Mouse (Mus musculus) forebrain, embryonic 11.5 days (tissue): ENCODE measurements at regions not wholly inside any gene's neighbourhood (a gene's known extent, or its start where the extent isn't known, plus 50 kb on each side); places are given as distances from the start of the nearest gene placed in this dataset.

ENCODE experiments used
- ATAC-seq: fragments of 200-750 bp; cut with Nextera tagmentation; replicated peaks from 2 replicates; pipeline ENCODE4 v1.8.0; 2017; ENCODE audit warnings: moderate TSS enrichment; ENCODE audit not compliant: low FRiP score
- DNase-seq: peaks from one replicate; pipeline ENCODE4 v3.0.0-alpha.2; 2017; ENCODE audit warnings: low spot score
- H3K27ac ChIP-seq: fragments of 300-500 bp; sonication (generic); 2 replicates; pipeline ENCODE4 v1.5.1; 2014; ENCODE audit warnings: low read depth, low read length
- H3K27me3 ChIP-seq: fragments of 300-500 bp; sonication (generic); 2 replicates; pipeline ENCODE4 v1.6.1; 2014; ENCODE audit warnings: mild to moderate bottlenecking, low read length, mixed read lengths; ENCODE audit not compliant: control insufficient read depth, insufficient read depth
- H3K36me3 ChIP-seq: fragments of 300-500 bp; sonication (generic); 2 replicates; pipeline ENCODE4 v1.6.1; 2014; ENCODE audit warnings: mild to moderate bottlenecking, low read length, moderate library complexity, mixed read lengths; ENCODE audit not compliant: control insufficient read depth, insufficient read depth
- H3K4me1 ChIP-seq: fragments of 300-500 bp; sonication (generic); replicated peaks from 2 replicates; pipeline ENCODE4 v1.6.1; 2014; ENCODE audit warnings: low read length, mixed read lengths; ENCODE audit not compliant: control insufficient read depth, insufficient read depth
- H3K4me2 ChIP-seq: fragments of 300-500 bp; sonication (generic); 2 replicates; pipeline ENCODE4 v1.6.1; 2014; ENCODE audit warnings: low read depth, mild to moderate bottlenecking, low read length, moderate library complexity, mixed read lengths; ENCODE audit not compliant: severe bottlenecking
- H3K4me3 ChIP-seq: fragments of 300-500 bp; sonication (generic); 2 replicates; pipeline ENCODE4 v1.5.1; 2014; ENCODE audit warnings: low read depth, low read length
- H3K9ac ChIP-seq: fragments of 300-500 bp; sonication (generic); 2 replicates; pipeline ENCODE4 v1.6.1; 2014; ENCODE audit warnings: low read length
- H3K9me3 ChIP-seq: fragments of 300-500 bp; sonication (generic); 2 replicates; pipeline ENCODE4 v1.6.1; 2016; ENCODE audit warnings: low read length, mixed read lengths; ENCODE audit not compliant: control insufficient read depth
- WGBS: fragments of 180-500 bp; shearing (Covaris S2); extraction: QIAGEN DNeasy Blood & Tissue Kit; methylation state at CpG from one replicate; pipeline ENCODE4 v1.1.7; 2014; 5-methylcytosine and 5-hydroxymethylcytosine counted together

GRCm38 (mm10) chr3:58231746-58232145, 182.8 kb upstream of the Tsc22d2 start:
- DNase-seq (no peak), ATAC-seq (no peak)
- H3K4me3 ChIP-seq, result no peak overlapping the region
- H3K4me1 ChIP-seq, result no peaks in the 10 kb centered on the region
- no peak overlapping the region for H3K4me2 ChIP-seq
- H3K9ac ChIP-seq, result no peak overlapping the region
- no peaks in the 10 kb centered on the region for H3K27me3 ChIP-seq
- WGBS, result 53% methylated on average over 2 of the region's 2 CpGs
- H3K36me3 ChIP-seq, result no peaks in the 10 kb centered on the region
- H3K9me3 ChIP-seq, result no peaks in the 10 kb centered on the region
- H3K27ac ChIP-seq, result no peak overlapping the region

- Histone ChIP-seq H3K27me3 (no peaks in the 10 kb centered on the region), H3K4me2 (no peak overlapping the region), H3K4me3 (no peak overlapping the region), H3K9me3 (no peaks in the 10 kb centered on the region), H3K36me3 (no peaks in the 10 kb centered on the region), H3K9ac (no peak overlapping the region), H3K4me1 (no peaks in the 10 kb centered on the region), H3K27ac (no peak overlapping the region)
- WGBS, result 83% methylated on average over 2 of the region's 2 CpGs
- ATAC-seq (no peak), DNase-seq (no peak)
These were observed 181.2 kb upstream of the Tsc22d2 start for GRCm38 (mm10) chr3:58233296-58233695.

- 85% methylated on average over 6 of the region's 6 CpGs for WGBS
- H3K27ac ChIP-seq, result no peak overlapping the region
- H3K4me2 ChIP-seq, result no peak overlapping the region
- H3K36me3 ChIP-seq, result no peaks in the 10 kb centered on the region
- H3K27me3 ChIP-seq, result no peaks in the 10 kb centered on the region
- no peak for DNase-seq
- no peak overlapping the region for H3K9ac ChIP-seq
- H3K9me3 ChIP-seq, result no peaks in the 10 kb centered on the region
- no peaks in the 10 kb centered on the region for H3K4me1 ChIP-seq
- H3K4me3 ChIP-seq, result no peak overlapping the region
- no peak for ATAC-seq
These were observed 179.5 kb upstream of the Tsc22d2 start for GRCm38 (mm10) chr3:58234846-58235630.

- Histone ChIP-seq H3K27me3 (no peaks in the 10 kb centered on the region), H3K4me1 (no peaks in the 10 kb centered on the region), H3K9ac (no peak overlapping the region), H3K27ac (no peak overlapping the region), H3K36me3 (no peaks in the 10 kb centered on the region), H3K9me3 (no peaks in the 10 kb centered on the region), H3K4me3 (no peak overlapping the region), H3K4me2 (no peak overlapping the region)
- DNase-seq, result no peak
- no peak for ATAC-seq
These were observed 176.4 kb upstream of the Tsc22d2 start for GRCm38 (mm10) chr3:58238111-58238510.

GRCm38 (mm10) chr3:58240775-58241174, 173.7 kb upstream of the Tsc22d2 start:
- no peaks in the 10 kb centered on the region for H3K27me3 ChIP-seq
- DNase-seq, result no peak
- ATAC-seq, result no peak
- no peak overlapping the region for H3K27ac ChIP-seq
- no peak overlapping the region for H3K4me3 ChIP-seq
- no peaks in the 10 kb centered on the region for H3K9me3 ChIP-seq
- no peak overlapping the region for H3K9ac ChIP-seq
- no peak overlapping the region for H3K4me2 ChIP-seq
- 84% methylated on average over 4 of the region's 4 CpGs for WGBS
- no peaks in the 10 kb centered on the region for H3K4me1 ChIP-seq
- no peaks in the 10 kb centered on the region for H3K36me3 ChIP-seq

GRCm38 (mm10) chr3:58245361-58245760, 169.2 kb upstream of the Tsc22d2 start:
- H3K27ac ChIP-seq, result no peak overlapping the region
- H3K4me3 ChIP-seq, result no peak overlapping the region
- no peaks in the 10 kb centered on the region for H3K9me3 ChIP-seq
- no peak overlapping the region for H3K4me2 ChIP-seq
- WGBS, result 18% methylated on average over 5 of the region's 5 CpGs
- no peaks in the 10 kb centered on the region for H3K36me3 ChIP-seq
- no peak overlapping the region for H3K9ac ChIP-seq
- no peaks in the 10 kb centered on the region for H3K27me3 ChIP-seq
- H3K4me1 ChIP-seq, result no peaks in the 10 kb centered on the region
- ATAC-seq (no peak), DNase-seq (no peak)

GRCm38 (mm10) chr3:58247989-58248388, 166.5 kb upstream of the Tsc22d2 start:
- Histone ChIP-seq H3K27ac (no peak overlapping the region), H3K36me3 (no peaks in the 10 kb centered on the region), H3K4me1 (no peaks in the 10 kb centered on the region), H3K9ac (no peak overlapping the region), H3K9me3 (no peaks in the 10 kb centered on the region), H3K27me3 (no peaks in the 10 kb centered on the region), H3K4me2 (no peak overlapping the region), H3K4me3 (no peak overlapping the region)
- WGBS, result 82% methylated on average over 2 of the region's 2 CpGs
- DNase-seq, result no peak
- no peak for ATAC-seq

- H3K4me1 ChIP-seq, result no peaks in the 10 kb centered on the region
- no peak overlapping the region for H3K9ac ChIP-seq
- no peak for ATAC-seq
- no peaks in the 10 kb centered on the region for H3K9me3 ChIP-seq
- H3K27me3 ChIP-seq, result no peaks in the 10 kb centered on the region
- H3K4me2 ChIP-seq, result no peak overlapping the region
- no peak overlapping the region for H3K4me3 ChIP-seq
- 86% methylated on average over 8 of the region's 8 CpGs for WGBS
- H3K36me3 ChIP-seq, result no peaks in the 10 kb centered on the region
- no peak for DNase-seq
- H3K27ac ChIP-seq, result no peak overlapping the region
These were observed 160.6 kb upstream of the Tsc22d2 start for GRCm38 (mm10) chr3:58253942-58254341.

- Histone ChIP-seq H3K9ac (no peak overlapping the region), H3K36me3 (no peaks in the 10 kb centered on the region), H3K4me2 (no peak overlapping the region), H3K4me3 (no peak overlapping the region), H3K27ac (no peak overlapping the region), H3K4me1 (no peaks in the 10 kb centered on the region), H3K9me3 (no peaks in the 10 kb centered on the region), H3K27me3 (no peaks in the 10 kb centered on the region)
- no peak for DNase-seq
- ATAC-seq, result no peak
- 82% methylated on average over 14 of the region's 14 CpGs for WGBS
These were observed 146.7 kb upstream of the Tsc22d2 start for GRCm38 (mm10) chr3:58267606-58268325.
